Mouse (Mus musculus) liver, postnatal 0 days (tissue): ENCODE data around the gene Astn2.

ENCODE experiments used
- CTCF ChIP-seq: sonication (generic); IDR thresholded peaks from 2 replicates; pipeline ENCODE4 v1.5.1; 2016; ENCODE audit warnings: antibody characterized with exemption, low read depth
- EP300 ChIP-seq: IDR thresholded peaks from 2 replicates; pipeline ENCODE4 v1.6.1; 2016; ENCODE audit warnings: antibody characterized with exemption, low read depth, mild to moderate bottlenecking

DNA sequence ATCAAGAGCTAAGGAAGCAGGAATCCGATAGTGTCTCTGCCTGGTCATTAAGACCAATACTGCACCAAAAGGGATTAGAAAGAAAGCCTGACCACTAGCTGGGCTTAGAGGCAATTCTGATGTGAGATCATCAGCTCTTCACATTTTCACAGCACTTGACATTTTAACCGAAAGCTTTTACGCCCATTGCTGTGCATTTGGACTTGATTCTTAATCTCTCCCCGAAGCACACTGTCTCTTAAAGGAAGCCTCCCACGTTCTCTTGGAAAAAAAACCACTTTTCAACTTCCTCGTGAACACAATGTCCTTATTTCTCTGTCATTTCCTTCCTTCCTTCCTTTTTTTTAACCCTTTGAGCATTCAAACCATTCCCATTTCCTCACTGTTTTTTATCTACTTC is 680.0 kb downstream of the Astn2 start:
- no peak for TF ChIP-seq CTCF
- TF ChIP-seq EP300: no peak
